Mouse (Mus musculus) cerebellum, adult 11-12 months (tissue): Measurements from ENCODE around the gene Dpm3.

Experiments used
- DNase-seq: peaks from one replicate; pipeline ENCODE4 v3.0.0; 2022

Gene Dpm3

GRCm38 (mm10) chr3:89270891-89271290 is 11.7 kb downstream of the Dpm3 start:
- peak; percentile 75 for DNase-seq

DNA sequence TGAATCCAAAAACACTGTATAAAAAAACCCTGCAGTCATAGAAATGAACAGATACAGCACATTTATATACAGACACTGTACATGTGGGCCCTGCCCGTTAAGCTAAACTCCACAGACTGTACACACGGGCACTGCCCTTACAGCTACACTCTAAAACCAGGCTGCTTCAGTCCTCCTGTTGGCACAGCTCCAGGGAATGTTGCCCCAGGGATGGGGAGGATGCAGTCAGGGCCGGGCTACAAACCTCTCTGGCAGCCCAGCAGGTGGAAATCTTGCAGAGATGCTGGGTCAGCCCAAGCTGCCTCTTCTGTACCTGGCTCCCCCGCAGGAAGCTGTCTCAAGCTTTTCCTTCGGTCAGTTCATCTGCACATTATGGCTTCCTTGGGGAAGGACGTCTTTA is 12.6 kb downstream of the Dpm3 start:
- DNase-seq, result peak; percentile 66

DNA sequence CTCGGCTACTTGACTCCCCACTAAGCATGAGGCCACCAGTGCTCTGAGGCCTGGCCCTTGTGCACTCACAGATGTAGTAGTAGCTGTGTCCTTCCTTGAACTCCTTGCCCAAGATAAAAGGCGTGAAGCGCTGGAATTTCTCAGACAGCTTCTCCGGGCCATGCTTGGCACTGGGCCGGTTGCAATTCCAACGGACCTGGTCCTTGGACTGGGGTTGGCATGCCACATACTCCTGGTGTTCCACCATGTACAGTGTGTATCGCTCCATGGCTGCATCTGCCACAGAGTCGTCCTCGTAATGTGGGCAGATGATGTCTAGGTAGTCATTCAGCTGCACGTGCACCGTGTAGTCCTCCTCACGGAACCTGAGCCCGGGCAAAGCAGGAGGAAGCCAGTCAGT is 16.9 kb downstream of the Dpm3 start:
- peak; percentile 21 for DNase-seq

- DNase-seq, result peak; percentile 61
Observed at GRCm38 (mm10) chr3:89277281-89278021, 18.3 kb downstream of the Dpm3 start.

DNA sequence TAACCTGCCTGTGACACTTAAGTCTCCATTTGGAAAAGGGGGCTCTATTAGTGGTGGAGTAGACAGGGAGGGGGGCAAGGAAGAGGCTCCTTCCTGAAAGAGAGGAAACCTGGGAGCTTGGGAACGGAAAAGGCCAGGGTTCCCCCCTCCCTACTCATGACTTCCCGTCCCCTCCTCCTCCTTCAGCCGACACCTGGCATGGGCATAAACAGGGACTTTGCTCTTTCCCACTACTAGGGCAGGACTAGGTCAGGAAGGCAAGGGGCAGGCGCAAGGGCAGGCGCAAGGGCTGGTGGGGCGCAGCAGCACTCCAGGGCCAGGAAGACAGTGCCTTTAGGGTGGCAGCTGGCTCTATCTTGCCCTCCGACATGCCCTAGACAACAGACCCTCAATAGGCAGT is 18.9 kb downstream of the Dpm3 start:
- peak; percentile 48 for DNase-seq

- no peak for DNase-seq
Observed at GRCm38 (mm10) chr3:89278643-89279042, 19.5 kb downstream of the Dpm3 start.

GRCm38 (mm10) chr3:89279153-89279890 is 20.2 kb downstream of the Dpm3 start:
- peak; percentile 90 for DNase-seq

- DNase-seq, result no peak
Observed at GRCm38 (mm10) chr3:89280050-89280605, 21.0 kb downstream of the Dpm3 start.

GRCm38 (mm10) chr3:89280606-89281511 is 21.7 kb downstream of the Dpm3 start, which contains the start of gene Efna1:
Efna1 (minus strand) TSS chr3:89281142.
- DNase-seq, result peak; percentile 63

GRCm38 (mm10) chr3:89281579-89282290 is 22.6 kb downstream of the Dpm3 start:
- peak; percentile 83 for DNase-seq

DNA sequence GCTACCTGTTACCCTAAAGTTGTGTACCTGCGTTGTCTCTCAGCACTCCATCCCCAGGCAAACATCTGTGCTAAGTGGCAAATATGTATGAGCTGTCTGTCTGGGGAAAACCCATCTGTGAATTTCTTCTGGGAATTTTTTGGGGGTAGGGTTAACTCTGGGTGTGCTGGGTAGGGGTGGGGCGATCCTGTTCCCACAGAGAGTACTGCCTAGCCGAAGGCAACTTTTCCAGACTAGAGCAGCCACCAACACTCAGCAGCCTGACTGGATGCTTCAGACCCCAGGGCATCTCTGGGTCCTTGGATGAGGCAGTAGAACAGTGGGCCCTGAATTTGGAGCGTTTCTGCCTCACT is 23.1 kb downstream of the Dpm3 start:
- no peak for DNase-seq

DNA sequence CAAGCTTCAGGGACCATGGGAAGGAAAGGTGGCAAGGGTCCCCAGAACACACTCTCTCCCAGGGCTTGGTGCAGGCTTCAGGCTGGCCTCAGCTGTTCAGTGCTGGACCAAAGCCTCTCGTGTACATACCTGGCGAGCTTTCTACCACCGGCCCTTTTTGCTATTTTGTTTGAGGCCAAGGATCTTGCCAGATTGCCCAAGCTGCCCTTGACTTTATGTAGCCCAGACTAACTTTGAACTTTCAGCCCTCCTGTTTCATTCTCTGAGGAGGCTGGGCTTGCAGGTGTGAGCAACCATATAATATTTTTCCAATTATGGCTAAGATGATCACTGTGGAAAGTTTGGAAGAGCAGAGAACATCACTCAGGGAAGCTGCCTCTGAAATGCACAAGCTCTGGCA is 25.1 kb downstream of the Dpm3 start:
- no peak for DNase-seq

GRCm38 (mm10) chr3:89285526-89285925 is 26.4 kb downstream of the Dpm3 start:
- DNase-seq, result no peak

DNA sequence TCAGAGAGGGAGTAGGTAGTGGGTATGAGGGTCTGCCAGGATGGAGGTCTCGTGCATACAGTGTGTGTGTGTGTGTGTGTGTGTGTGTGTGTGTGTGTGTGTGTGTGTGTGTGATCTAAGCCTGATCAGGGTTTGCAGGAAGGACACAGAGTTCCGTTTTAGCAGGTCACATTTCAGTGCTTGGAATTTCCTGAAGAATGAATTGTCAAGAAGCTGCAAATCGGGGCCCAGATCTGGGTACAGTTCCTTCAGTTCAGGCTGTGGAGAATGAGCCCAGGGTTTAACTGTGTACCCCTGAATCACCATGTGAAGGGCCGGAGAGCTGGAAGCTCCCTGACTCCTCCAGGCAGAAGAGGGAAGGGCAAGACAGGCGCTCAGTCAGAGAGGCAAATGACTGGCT is 28.1 kb downstream of the Dpm3 start:
- no peak for DNase-seq

DNA sequence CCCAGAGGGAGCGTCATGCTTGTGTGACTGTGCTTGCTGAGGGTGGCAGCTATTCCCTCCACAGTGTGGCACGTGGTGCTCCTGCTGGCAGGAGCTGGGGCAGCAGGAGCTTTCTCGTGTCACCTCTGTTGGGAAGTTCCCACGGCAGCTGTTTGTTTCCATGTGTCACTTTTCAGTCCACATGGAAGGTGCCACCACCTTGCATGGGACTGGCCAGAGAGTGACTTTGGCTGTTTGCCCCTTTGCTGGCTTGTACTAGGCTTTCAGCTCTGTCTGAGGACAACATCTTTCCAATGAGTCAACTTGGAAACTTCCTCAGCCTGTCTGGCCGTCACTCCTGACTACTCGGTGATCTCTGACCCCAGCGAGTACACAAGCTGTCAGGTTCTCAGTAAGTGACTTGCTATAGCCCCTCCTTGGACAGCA is 29.4 kb downstream of the Dpm3 start:
- no peak for DNase-seq

- no peak for DNase-seq
Observed at GRCm38 (mm10) chr3:89291874-89292273, 32.7 kb downstream of the Dpm3 start.

- DNase-seq, result no peak
Observed at GRCm38 (mm10) chr3:89292303-89292702, 33.1 kb downstream of the Dpm3 start.

GRCm38 (mm10) chr3:89293247-89293918 is 34.2 kb downstream of the Dpm3 start:
- DNase-seq, result no peak

- no peak for DNase-seq
Observed at GRCm38 (mm10) chr3:89294195-89294594, 35.0 kb downstream of the Dpm3 start.

GRCm38 (mm10) chr3:89295685-89296230 is 36.6 kb downstream of the Dpm3 start:
- no peak for DNase-seq

- no peak for DNase-seq
Observed at GRCm38 (mm10) chr3:89296761-89297396, 37.7 kb downstream of the Dpm3 start.
